Mouse (Mus musculus) midbrain, embryonic 13.5 days (tissue): ENCODE measurements around the gene Gm2663. TPM values are rescaled to one million over a fixed set of nuclear protein-coding genes. Genes with fewer than 3 reads are reported as not detected.
"Not testable (repeated sequence)": the region's sequence is repeated elsewhere in the genome, so short reads cannot be mapped to it uniquely, and the experiment has no call there.

ENCODE experiments used
- ATAC-seq: fragments of 200-750 bp; cut with Nextera tagmentation; 2 replicates; pipeline ENCODE4 v1.8.0; 2017; ENCODE audit warnings: mild to moderate bottlenecking, moderate TSS enrichment, moderate library complexity
- H3K27ac ChIP-seq: fragments of 300-500 bp; sonication (generic); 2 replicates; pipeline ENCODE4 v1.5.1; 2015; ENCODE audit warnings: inconsistent platforms, mild to moderate bottlenecking, moderate library complexity
- H3K27me3 ChIP-seq: fragments of 300-500 bp; sonication (generic); 2 replicates; pipeline ENCODE4 v1.6.1; 2015; ENCODE audit warnings: mild to moderate bottlenecking, inconsistent platforms
- H3K36me3 ChIP-seq: fragments of 300-500 bp; sonication (generic); 2 replicates; pipeline ENCODE4 v1.6.1; 2015; ENCODE audit warnings: mild to moderate bottlenecking, inconsistent platforms
- H3K4me1 ChIP-seq: fragments of 300-500 bp; sonication (generic); replicated peaks from 2 replicates; pipeline ENCODE4 v1.6.1; 2015; ENCODE audit warnings: inconsistent platforms
- H3K4me2 ChIP-seq: fragments of 300-500 bp; sonication (generic); replicated peaks from 2 replicates; pipeline ENCODE4 v1.6.1; 2015; ENCODE audit warnings: moderate library complexity, mild to moderate bottlenecking, inconsistent platforms
- H3K4me3 ChIP-seq: fragments of 300-500 bp; sonication (generic); replicated peaks from 2 replicates; pipeline ENCODE4 v1.5.1; 2015; ENCODE audit warnings: mild to moderate bottlenecking, inconsistent platforms
- H3K9ac ChIP-seq: fragments of 300-500 bp; sonication (generic); replicated peaks from 2 replicates; pipeline ENCODE4 v1.6.1; 2015; ENCODE audit warnings: mild to moderate bottlenecking, inconsistent platforms
- H3K9me3 ChIP-seq: fragments of 300-500 bp; sonication (generic); 2 replicates; pipeline ENCODE4 v1.6.1; 2016; ENCODE audit warnings: mild to moderate bottlenecking, inconsistent platforms
- WGBS: fragments of 180-500 bp; shearing (Covaris S2); methylation state at CpG from one replicate; pipeline ENCODE4 v1.1.7; 2015; 5-methylcytosine and 5-hydroxymethylcytosine counted together
- polyA plus RNA-seq: library from polyadenylated mRNA; unstranded; fragments of >200 nt; fragmentation: Nextera tagmentation; extraction: Ambion mirVana; gene quantifications from 2 replicates; pipeline ENCODE4 v1.2.1, GENCODE M21; 2015

Gene Gm2663
- polyA plus RNA-seq, 1 experiment from 2014 or later: not detected

- WGBS: 82% methylated on average over 2 of the region's 2 CpGs
- H3K4me3 ChIP-seq: no peak overlapping the region
- no peak for ATAC-seq
- no peak overlapping the region for H3K27ac ChIP-seq
- no peaks in the 10 kb centered on the region for H3K4me1 ChIP-seq
- H3K36me3 ChIP-seq: no peaks in the 10 kb centered on the region
- H3K27me3 ChIP-seq: no peaks in the 10 kb centered on the region
- no peaks in the 10 kb centered on the region for H3K9me3 ChIP-seq
- no peak overlapping the region for H3K4me2 ChIP-seq
- no peak overlapping the region for H3K9ac ChIP-seq
Measured at GRCm38 (mm10) chr6:41019140-41019539, 19.9 kb upstream of the Gm2663 start.

- ATAC-seq: no peak
- Histone ChIP-seq H3K9ac (no peak overlapping the region), H3K27ac (no peak overlapping the region), H3K27me3 (no peaks in the 10 kb centered on the region), H3K4me1 (no peaks in the 10 kb centered on the region), H3K36me3 (no peaks in the 10 kb centered on the region), H3K9me3 (no peaks in the 10 kb centered on the region), H3K4me3 (no peak overlapping the region), H3K4me2 (no peak overlapping the region)
- WGBS: 80% methylated on average over 2 of the region's 2 CpGs
Measured at GRCm38 (mm10) chr6:41018629-41019028, 19.4 kb upstream of the Gm2663 start.

- WGBS: 75% methylated on average over 4 of the region's 4 CpGs
- no peak for ATAC-seq
- no peak overlapping the region for H3K4me3 ChIP-seq
- no peaks in the 10 kb centered on the region for H3K9me3 ChIP-seq
- no peak overlapping the region for H3K9ac ChIP-seq
- no peaks in the 10 kb centered on the region for H3K4me1 ChIP-seq
- no peak overlapping the region for H3K27ac ChIP-seq
- H3K27me3 ChIP-seq: no peaks in the 10 kb centered on the region
- no peak overlapping the region for H3K4me2 ChIP-seq
- no peaks in the 10 kb centered on the region for H3K36me3 ChIP-seq
Measured at GRCm38 (mm10) chr6:41015065-41015464, 15.8 kb upstream of the Gm2663 start.

DNA sequence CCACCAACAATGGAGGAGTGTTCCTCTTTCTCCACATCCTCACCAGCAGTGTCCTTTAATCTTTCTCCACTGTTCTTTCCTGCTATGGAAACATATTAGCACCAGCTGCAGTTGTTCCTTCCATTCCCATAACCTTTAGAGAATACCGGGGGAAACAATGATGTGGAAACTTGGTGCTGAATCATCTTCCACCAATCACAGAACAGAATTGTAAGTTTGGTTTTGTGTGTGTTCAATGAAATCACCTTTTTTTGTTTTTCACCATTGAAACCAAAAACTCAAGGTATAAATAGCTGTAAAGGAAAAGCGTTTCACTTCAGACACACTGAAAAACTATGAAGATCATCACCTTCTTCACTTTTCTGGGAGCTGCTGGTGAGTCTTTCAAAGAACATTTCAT lies 34.8 kb downstream of the Gm2663 start, which contains the start of gene 1810009J06Rik:
Gene 1810009J06Rik (plus strand): TSS at position 301 of the 400 bp plus-strand sequence.
- H3K36me3 ChIP-seq, H3K9me3 ChIP-seq, H3K27ac ChIP-seq, H3K9ac ChIP-seq, H3K4me2 ChIP-seq, H3K4me1 ChIP-seq, H3K27me3 ChIP-seq, ATAC-seq, H3K4me3 ChIP-seq: not testable (repeated sequence)
- WGBS: 90% methylated on average over 2 of the region's 2 CpGs

- Histone ChIP-seq H3K9me3 (no peaks in the 10 kb centered on the region), H3K4me3 (no peak overlapping the region), H3K4me1 (no peaks in the 10 kb centered on the region), H3K36me3 (no peaks in the 10 kb centered on the region), H3K27ac (no peak overlapping the region), H3K27me3 (no peaks in the 10 kb centered on the region), H3K9ac (no peak overlapping the region), H3K4me2 (no peak overlapping the region)
- 72% methylated on average over 2 of the region's 2 CpGs for whole genome bisulfite sequencing
- no peak for ATAC-seq
Measured at GRCm38 (mm10) chr6:40953716-40954115, 45.6 kb downstream of the Gm2663 start.

GRCm38 (mm10) chr6:40951770-40952169 lies 47.5 kb downstream of the Gm2663 start, which contains the start of gene Gm4744:
Gene Gm4744 (minus strand): TSS chr6:40951870.
- Histone ChIP-seq H3K9me3 (no peaks in the 10 kb centered on the region), H3K4me2 (no peak within 1 kb of the TSS), H3K27me3 (no peaks in the 10 kb centered on the region), H3K4me3 (no peak within 1 kb of the TSS), H3K27ac (no peak within 1 kb of the TSS), H3K36me3 (no peaks in the 10 kb centered on the region), H3K4me1 (no peaks in the 10 kb centered on the region), H3K9ac (no peak within 1 kb of the TSS)
- ATAC-seq: no peak

Other genes with a start within 250 kb of the Gm2663 start
- not detected in 2 replicates for gene Moxd2, start 112.0 kb downstream of the Gm2663 start, polyA plus RNA-seq
- gene Prss58, start 99.1 kb downstream of the Gm2663 start, polyA plus RNA-seq: not detected in 2 replicates
- gene 1700074P13Rik, start 58.9 kb downstream of the Gm2663 start, polyA plus RNA-seq: not detected in 2 replicates
- gene Gm4744, start 47.6 kb downstream of the Gm2663 start, polyA plus RNA-seq: not detected in 2 replicates
- gene 1810009J06Rik, start 34.7 kb downstream of the Gm2663 start, polyA plus RNA-seq: not detected in 2 replicates
- gene 2210010C04Rik, start 36.0 kb upstream of the Gm2663 start, polyA plus RNA-seq: not detected in 2 replicates